Mouse (Mus musculus) heart, adult 11 months (tissue): ENCODE measurements at regions not wholly inside any gene's neighbourhood (a gene's known extent, or its start where the extent isn't known, plus 50 kb on each side); places are given as distances from the start of the nearest gene placed in this dataset.

Experiments
- DNase-seq: peaks from one replicate; pipeline ENCODE4 v3.0.0; 2022

- DNase-seq: peak; percentile 10
Measured at GRCm38 (mm10) chr10:44208556-44208955, 59.6 kb upstream of the Atg5 start.
